Mouse (Mus musculus): ENCODE measurements around the gene Ptpn22. TPM values are rescaled to one million over a fixed set of nuclear protein-coding genes. Genes with fewer than 3 reads are reported as not detected.

Ptpn22 gene
- total and polyA plus RNA-seq, 2 experiments from 2014 or later = 0.19 to 0.46 TPM

GRCm38 (mm10) chr3:103850644-103851363, 8.8 kb upstream of the Ptpn22 start:
- WGBS = 86% methylated on average over 9 of the region's 9 CpGs
- H3K9me3 ChIP-seq (ENCODE audit: low read length) = no peaks in the 10 kb centered on the region
- no peak overlapping the region for H3K9ac ChIP-seq
- H3K27me3 ChIP-seq (ENCODE audit: insufficient read depth, low read length) = no peaks in the 10 kb centered on the region
- no peak overlapping the region for H3K4me2 ChIP-seq (ENCODE audit: low read depth)
- ATAC-seq (no peak), DNase-seq (no peak)
- no peaks in the 10 kb centered on the region for H3K4me1 ChIP-seq (ENCODE audit: insufficient read depth)
- H3K36me3 ChIP-seq (ENCODE audit: insufficient read depth) = no peaks in the 10 kb centered on the region
- H3K4me3 ChIP-seq (ENCODE audit: low read depth, low read length) = no peak overlapping the region
- no peak overlapping the region for H3K27ac ChIP-seq (ENCODE audit: low read depth, low read length)
- no peak for TF ChIP-seq CTCF (IDR thresholded peaks at IDR 0.05; ENCODE audit: low read depth)

- no peak overlapping the region for H3K27ac ChIP-seq (ENCODE audit: low read depth, low read length)
- no peaks in the 10 kb centered on the region for H3K27me3 ChIP-seq (ENCODE audit: insufficient read depth, low read length)
- no peak overlapping the region for H3K4me3 ChIP-seq (ENCODE audit: low read depth, low read length)
- no peaks in the 10 kb centered on the region for H3K9me3 ChIP-seq (ENCODE audit: low read length)
- no peaks in the 10 kb centered on the region for H3K36me3 ChIP-seq (ENCODE audit: insufficient read depth)
- no peaks in the 10 kb centered on the region for H3K4me1 ChIP-seq (ENCODE audit: insufficient read depth)
- DNase-seq = no peak
- no peak for ATAC-seq
- no peak for TF ChIP-seq CTCF (IDR thresholded peaks at IDR 0.05; ENCODE audit: low read depth)
- H3K4me2 ChIP-seq (ENCODE audit: low read depth) = no peak overlapping the region
- H3K9ac ChIP-seq = no peak overlapping the region
- 90% methylated on average over 6 of the region's 6 CpGs for WGBS
Observed at GRCm38 (mm10) chr3:103851481-103851880, 8.1 kb upstream of the Ptpn22 start.

DNA sequence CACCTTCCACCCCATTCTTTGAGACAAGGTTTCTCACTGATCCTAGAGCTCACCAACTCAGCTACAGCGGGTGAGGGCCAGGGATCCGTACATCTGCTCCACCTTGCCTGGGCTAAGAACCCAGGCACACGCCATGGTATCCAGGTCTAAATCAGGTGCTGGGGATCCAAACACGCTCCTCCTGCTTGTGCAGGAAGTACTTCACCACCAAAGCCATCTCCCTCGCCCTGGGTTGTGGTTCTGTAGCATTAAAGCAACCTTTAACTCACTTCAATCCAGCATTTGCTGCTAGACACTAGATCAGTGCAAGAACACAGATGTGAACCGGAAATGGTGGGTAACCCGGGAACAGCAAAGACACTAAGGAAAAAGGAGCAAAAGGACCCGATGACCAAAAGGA, 7.7 kb upstream of the Ptpn22 start:
- 91% methylated on average over 8 of the region's 8 CpGs for WGBS
- no peak overlapping the region for H3K9ac ChIP-seq
- H3K27ac ChIP-seq (ENCODE audit: low read depth, low read length) = no peak overlapping the region
- no peak overlapping the region for H3K4me3 ChIP-seq (ENCODE audit: low read depth, low read length)
- ATAC-seq (no peak), DNase-seq (no peak)
- TF ChIP-seq CTCF (IDR thresholded peaks at IDR 0.05; ENCODE audit: low read depth) = no peak
- H3K4me2 ChIP-seq (ENCODE audit: low read depth) = no peak overlapping the region
- H3K27me3 ChIP-seq (ENCODE audit: insufficient read depth, low read length) = no peaks in the 10 kb centered on the region
- H3K4me1 ChIP-seq (ENCODE audit: insufficient read depth) = no peaks in the 10 kb centered on the region
- H3K9me3 ChIP-seq (ENCODE audit: low read length) = no peaks in the 10 kb centered on the region
- no peaks in the 10 kb centered on the region for H3K36me3 ChIP-seq (ENCODE audit: insufficient read depth)

GRCm38 (mm10) chr3:103852565-103853299, 6.9 kb upstream of the Ptpn22 start:
- ATAC-seq (peak; percentile 53), DNase-seq (peak; percentile 36)
- WGBS = 61% methylated on average over 3 of the region's 3 CpGs

GRCm38 (mm10) chr3:103853804-103854203, 5.8 kb upstream of the Ptpn22 start:
- H3K27ac ChIP-seq (ENCODE audit: low read depth, low read length) = no peak overlapping the region
- no peak for DNase-seq
- no peak overlapping the region for H3K9ac ChIP-seq
- no peaks in the 10 kb centered on the region for H3K9me3 ChIP-seq (ENCODE audit: low read length)
- H3K4me3 ChIP-seq (ENCODE audit: low read depth, low read length) = no peak overlapping the region
- no peak for ATAC-seq
- no peaks in the 10 kb centered on the region for H3K4me1 ChIP-seq (ENCODE audit: insufficient read depth)
- H3K27me3 ChIP-seq (ENCODE audit: insufficient read depth, low read length) = no peaks in the 10 kb centered on the region
- 61% methylated on average over 8 of the region's 8 CpGs for WGBS
- no peak overlapping the region for H3K4me2 ChIP-seq (ENCODE audit: low read depth)
- no peak for TF ChIP-seq CTCF (IDR thresholded peaks at IDR 0.05; ENCODE audit: low read depth)
- H3K36me3 ChIP-seq (ENCODE audit: insufficient read depth) = no peaks in the 10 kb centered on the region

More at GRCm38 (mm10) chr3:103852565-103853299, 6.9 kb upstream of the Ptpn22 start:
- peak; percentile 56 for TF ChIP-seq CTCF (IDR thresholded peaks at IDR 0.05; ENCODE audit: low read depth)
- Histone ChIP-seq H3K27me3 (ENCODE audit: insufficient read depth, low read length) (no peaks in the 10 kb centered on the region), H3K27ac (ENCODE audit: low read depth, low read length) (no peak overlapping the region), H3K4me2 (ENCODE audit: low read depth) (no peak overlapping the region), H3K36me3 (ENCODE audit: insufficient read depth) (no peaks in the 10 kb centered on the region), H3K4me1 (ENCODE audit: insufficient read depth) (no peaks in the 10 kb centered on the region), H3K4me3 (ENCODE audit: low read depth, low read length) (no peak overlapping the region), H3K9ac (no peak overlapping the region), H3K9me3 (ENCODE audit: low read length) (no peaks in the 10 kb centered on the region)

GRCm38 (mm10) chr3:103857036-103857805, 2.4 kb upstream of the Ptpn22 start:
- H3K27ac ChIP-seq (ENCODE audit: low read depth, low read length) = no peak overlapping the region
- 89% methylated on average over 7 of the region's 7 CpGs for WGBS
- no peak overlapping the region for H3K4me2 ChIP-seq (ENCODE audit: low read depth)
- DNase-seq = no peak
- no peak overlapping the region for H3K4me3 ChIP-seq (ENCODE audit: low read depth, low read length)
- no peak for TF ChIP-seq CTCF (IDR thresholded peaks at IDR 0.05; ENCODE audit: low read depth)
- no peaks in the 10 kb centered on the region for H3K4me1 ChIP-seq (ENCODE audit: insufficient read depth)
- H3K36me3 ChIP-seq (ENCODE audit: insufficient read depth) = no peaks in the 10 kb centered on the region
- H3K9ac ChIP-seq = no peak overlapping the region
- H3K9me3 ChIP-seq (ENCODE audit: low read length) = no peaks in the 10 kb centered on the region
- no peak for ATAC-seq
- H3K27me3 ChIP-seq (ENCODE audit: insufficient read depth, low read length) = no peaks in the 10 kb centered on the region

Data from forebrain, postnatal 0 days (tissue).